Mouse (Mus musculus) retina, embryonic 14.5 days (tissue): ENCODE results near the gene Slc22a23.

Source experiments
- DNase-seq: peaks from one replicate; pipeline ENCODE4 v3.0.0-alpha.2; 2015; ENCODE audit warnings: low spot score

The Slc22a23 gene

GRCm38 (mm10) chr13:34132875-34133274, 212.1 kb downstream of the Slc22a23 start:
- no peak for DNase-seq

DNA sequence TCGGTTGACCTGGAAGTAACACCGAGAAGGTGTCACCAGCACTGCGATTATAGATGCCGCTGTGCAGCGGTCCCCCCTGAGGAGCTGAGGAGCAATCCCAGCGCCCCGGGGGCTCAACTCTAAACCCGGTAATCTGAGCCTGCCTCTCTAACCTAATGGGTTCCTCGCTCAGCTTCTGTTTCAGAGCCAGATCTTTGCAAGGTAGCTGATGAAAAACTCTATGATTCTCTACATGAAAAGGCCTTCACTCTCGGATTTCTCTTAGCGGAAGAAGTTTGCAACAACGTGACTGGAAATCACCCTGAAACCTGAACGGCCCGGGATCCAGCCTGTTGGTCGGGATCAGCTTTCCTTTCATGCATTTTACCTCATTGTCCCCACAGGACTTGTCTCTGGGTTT, 212.7 kb downstream of the Slc22a23 start:
- peak; percentile 44 for DNase-seq

DNA sequence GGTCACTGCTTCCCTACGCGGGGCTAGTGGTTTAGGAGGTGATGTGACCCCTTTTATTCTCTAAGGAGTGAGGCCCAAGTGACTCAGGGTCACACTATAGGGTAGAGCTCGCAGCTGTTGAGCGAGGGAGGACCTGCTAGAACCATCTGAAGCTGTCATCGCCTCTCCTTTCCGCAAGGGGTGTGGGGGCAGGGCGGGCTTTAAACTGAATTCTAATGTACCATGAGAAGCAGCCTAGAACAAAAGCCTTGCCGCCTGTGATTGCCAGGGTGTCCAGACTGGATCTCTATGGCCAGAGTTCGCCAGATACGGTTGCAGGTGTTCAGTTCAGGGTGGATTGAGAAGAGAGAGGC, 213.3 kb downstream of the Slc22a23 start:
- peak; percentile 82 for DNase-seq

GRCm38 (mm10) chr13:34131011-34131707, 213.8 kb downstream of the Slc22a23 start:
- DNase-seq = peak; percentile 82

- peak; percentile 96 for DNase-seq
These were observed 214.7 kb downstream of the Slc22a23 start, which contains the start of gene Tubb2b for GRCm38 (mm10) chr13:34130226-34130731. Tubb2b (minus strand) TSS chr13:34130466.

GRCm38 (mm10) chr13:34129485-34130225, 215.3 kb downstream of the Slc22a23 start:
- DNase-seq = peak; percentile 76
